Mouse (Mus musculus) lung, postnatal 0 days (tissue): ENCODE measurements around the gene Hmcn2.

ENCODE experiments used
- CTCF ChIP-seq: IDR thresholded peaks from 2 replicates; pipeline ENCODE4 v1.5.1; 2016; ENCODE audit warnings: antibody characterized with exemption, mild to moderate bottlenecking
- EP300 ChIP-seq: IDR thresholded peaks from 2 replicates; pipeline ENCODE4 v1.6.1; 2016; ENCODE audit warnings: antibody characterized with exemption, mild to moderate bottlenecking, control low read depth

GRCm38 (mm10) chr2:31435567-31435966, 121.4 kb downstream of the Hmcn2 start:
- TF ChIP-seq CTCF (peak; percentile 84), EP300 (no peak)
